Mouse (Mus musculus) myocyte (in vitro differentiated cells): ENCODE measurements around the gene Ctnnb1.

ENCODE experiments used
- CEBPB ChIP-seq: IDR thresholded peaks from 2 replicates; pipeline ENCODE4 v1.6.1; 2011; ENCODE audit warnings: mild to moderate bottlenecking, moderate library complexity; ENCODE audit not compliant: poor library complexity, insufficient read depth, severe bottlenecking
- E2F4 ChIP-seq: IDR thresholded peaks from one replicate; pipeline ENCODE4 v1.6.1; 2011; ENCODE audit warnings: mild to moderate bottlenecking, control low read depth, moderate library complexity; ENCODE audit not compliant: insufficient read depth
- MYOD1 ChIP-seq, 3 experiments: IDR thresholded peaks; one replicate each; pipeline ENCODE4 v1.6.1; 2011; ENCODE audit warnings: control low read depth in 2 of 3, low read depth in 2 of 3, mild to moderate bottlenecking in 2 of 3, moderate library complexity in 1 of 3; ENCODE audit not compliant: insufficient read length in 2 of 3, control insufficient read depth in 1 of 3
- POLR2A ChIP-seq: IDR thresholded peaks from one replicate; pipeline ENCODE4 v1.6.1; 2011; ENCODE audit warnings: low read depth, mild to moderate bottlenecking, control low read depth, moderate library complexity; ENCODE audit not compliant: insufficient read length
- REST ChIP-seq: IDR thresholded peaks from one replicate; pipeline ENCODE4 v1.6.1; 2011; ENCODE audit warnings: mild to moderate bottlenecking, control low read depth, moderate library complexity; ENCODE audit not compliant: insufficient read depth, insufficient read length
- TCF12 ChIP-seq: IDR thresholded peaks from one replicate; pipeline ENCODE4 v1.6.1; 2011; ENCODE audit warnings: mild to moderate bottlenecking, control low read depth; ENCODE audit not compliant: poor library complexity, insufficient read depth, severe bottlenecking
- USF1 ChIP-seq: IDR thresholded peaks from one replicate; pipeline ENCODE4 v1.6.1; 2011; ENCODE audit warnings: low read depth, mild to moderate bottlenecking, control low read depth, moderate library complexity

DNA sequence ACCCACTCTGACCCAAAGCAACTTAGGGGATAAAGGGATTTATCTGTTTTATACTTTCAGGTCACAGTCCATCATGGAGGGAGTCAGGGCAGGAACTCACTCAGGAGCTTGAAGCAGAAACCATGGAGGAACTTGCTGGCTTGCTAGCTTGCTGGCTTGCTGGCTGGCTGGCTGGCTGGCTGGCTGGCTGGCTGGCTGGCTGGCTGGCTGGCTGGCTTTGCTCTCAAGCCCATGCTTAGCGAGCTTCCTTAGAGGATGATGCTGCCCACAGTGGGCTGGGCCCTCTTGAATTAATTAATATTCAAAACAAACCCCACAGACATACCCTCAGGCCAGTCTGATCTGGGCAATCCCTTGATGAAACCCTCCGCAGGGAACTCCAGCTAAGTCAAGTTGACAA is 62.8 kb downstream of the Ctnnb1 start:
- TF ChIP-seq MYOD1 (IDR thresholded peaks at IDR 0.05; ENCODE audit: control insufficient read depth in 1 of 3, insufficient read length in 2 of 3, low read depth in 2 of 3) = no peak
- TF ChIP-seq POLR2A = no peak
- TF ChIP-seq REST = no peak
- no peak for TF ChIP-seq TCF12
- TF ChIP-seq E2F4 = no peak
- no peak for TF ChIP-seq USF1
- TF ChIP-seq CEBPB = no peak
